Mouse (Mus musculus): ENCODE measurements around the gene Ccdc69.

DNA sequence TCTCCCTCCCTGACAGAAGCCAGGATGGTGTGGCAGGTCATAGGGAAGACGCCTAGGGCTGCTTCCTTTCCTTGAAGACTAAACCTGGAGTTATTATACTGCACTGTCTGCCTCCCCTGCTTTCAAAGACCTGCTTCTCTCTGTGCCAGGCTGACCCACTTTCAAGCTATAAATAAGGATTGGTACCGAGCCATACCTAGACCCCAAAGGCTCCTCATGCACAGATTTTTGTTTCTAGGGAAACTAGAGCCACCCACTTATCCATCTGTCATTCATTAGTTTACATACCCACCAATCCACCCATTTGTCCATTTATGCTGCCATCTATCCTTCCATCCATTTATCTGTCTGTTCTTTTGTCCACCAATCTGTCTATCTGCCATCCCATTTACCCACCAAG lies 60.7 kb downstream of the Ccdc69 start:
- TF ChIP-seq POLR2A (IDR thresholded peaks at IDR 0.05; ENCODE audit: extremely low read depth, insufficient read depth, low read length) = no peak
- no peak for TF ChIP-seq CTCF (IDR thresholded peaks at IDR 0.05; ENCODE audit: low read depth, low read length)
